Mouse (Mus musculus) 416B (cell line): ENCODE measurements at regions not wholly inside any gene's neighbourhood (a gene's known extent, or its start where the extent isn't known, plus 50 kb on each side); places are given as distances from the start of the nearest gene placed in this dataset.
"Not testable (repeated sequence)": the region's sequence is repeated elsewhere in the genome, so short reads cannot be mapped to it uniquely, and the experiment has no call there.

Experiments
- DNase-seq: peaks from one replicate; pipeline ENCODE4 v3.0.0; 2011; ENCODE audit warnings: low read depth

DNA sequence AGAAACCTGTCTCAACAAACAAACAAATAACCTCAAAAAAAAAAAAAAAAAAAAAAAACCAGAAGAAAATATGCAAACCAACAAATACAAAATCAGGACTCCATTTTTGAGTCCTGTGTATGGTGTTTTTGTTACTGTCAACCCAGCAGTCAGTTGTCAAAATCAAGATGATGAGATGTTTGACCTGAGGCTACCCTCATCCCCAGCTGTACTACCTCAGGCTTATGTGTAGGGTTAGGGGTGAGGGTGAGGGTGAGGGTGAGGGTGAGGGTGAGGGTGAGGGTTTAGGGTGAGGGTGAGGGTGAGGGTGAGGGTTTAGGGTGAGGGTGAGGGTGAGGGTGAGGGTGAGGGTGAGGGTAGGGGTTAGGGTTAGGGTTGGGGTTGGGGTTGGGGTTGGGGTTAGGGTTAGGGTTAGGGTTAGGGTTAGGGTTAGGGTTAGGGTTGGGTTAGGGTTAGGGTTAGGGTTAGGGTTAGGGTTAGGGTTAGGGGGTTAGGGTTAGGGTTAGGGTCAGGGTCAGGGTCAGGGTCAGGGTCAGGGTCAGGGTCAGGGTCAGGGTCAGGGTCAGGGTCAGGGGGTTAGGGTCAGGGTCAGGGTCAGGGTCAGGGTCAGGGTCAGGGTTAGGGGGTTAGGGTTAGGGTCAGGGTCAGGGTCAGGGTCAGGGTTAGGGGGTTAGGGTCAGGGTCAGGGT is 97.0 kb upstream of the Vmn2r87 start:
- not testable (repeated sequence) for DNase-seq

DNA sequence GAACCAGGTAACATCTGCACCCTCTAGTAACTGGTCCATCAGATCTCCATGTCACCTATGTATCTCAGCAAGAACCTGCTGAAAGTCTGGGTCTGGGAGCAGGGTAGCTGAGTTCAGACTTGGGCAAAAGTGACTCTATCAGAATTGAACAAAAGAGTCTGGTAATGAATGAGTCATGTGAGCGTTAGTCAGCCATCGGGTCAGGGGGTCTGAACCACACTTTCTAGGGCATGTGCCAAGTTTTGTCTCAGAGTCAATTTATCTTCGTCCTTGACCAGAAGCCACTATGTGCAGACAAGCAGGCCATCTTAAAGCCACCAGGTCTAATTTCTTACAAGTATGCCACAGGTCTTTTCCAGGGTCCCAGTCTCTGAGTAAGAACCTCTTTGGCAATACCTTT is 69.2 kb upstream of the Vmn2r87 start:
- DNase-seq: peak; percentile 24

DNA sequence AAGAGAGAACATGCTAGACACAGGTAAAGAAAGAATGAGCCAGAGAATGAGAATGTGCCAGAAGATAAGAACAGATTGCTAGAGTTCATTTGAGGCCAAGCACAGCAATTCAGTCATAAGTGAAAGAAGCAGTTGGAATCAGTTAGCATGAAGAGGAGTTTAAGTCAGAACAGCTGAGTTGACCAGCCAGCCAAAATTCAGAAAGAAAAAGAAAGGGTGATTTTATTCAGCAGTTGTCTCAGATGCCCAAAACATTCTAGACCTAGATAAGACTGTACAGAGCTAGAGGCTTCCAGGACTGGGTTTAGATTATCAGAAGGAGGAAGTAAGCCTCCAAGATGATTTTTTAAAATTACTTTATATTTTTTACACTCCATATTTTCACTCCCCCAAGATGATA is 51.4 kb upstream of the Vmn2r87 start:
- DNase-seq: no peak
